Mouse (Mus musculus) limb, embryonic 11.5 days (tissue): ENCODE measurements around the gene Gm10840. TPM values are rescaled to one million over a fixed set of nuclear protein-coding genes. Genes with fewer than 3 reads are reported as not detected.

Experiments
- ATAC-seq: fragments of 200-750 bp; cut with Nextera tagmentation; 2 replicates; pipeline ENCODE4 v1.8.0; 2017; ENCODE audit warnings: low read depth; ENCODE audit not compliant: insufficient number of reproducible peaks, low FRiP score, low TSS enrichment
- DNase-seq: peaks from one replicate; pipeline ENCODE4 v3.0.0-alpha.2; 2015; ENCODE audit warnings: low spot score
- H3K27ac ChIP-seq: fragments of 300-500 bp; sonication (generic); replicated peaks from 2 replicates; pipeline ENCODE4 v1.5.1; 2014; ENCODE audit warnings: low read depth, mild to moderate bottlenecking, low read length
- H3K27me3 ChIP-seq: fragments of 300-500 bp; sonication (generic); 2 replicates; pipeline ENCODE4 v1.6.1; 2014; ENCODE audit warnings: mild to moderate bottlenecking, low read length, mixed read lengths; ENCODE audit not compliant: control insufficient read depth, insufficient read depth
- H3K36me3 ChIP-seq: fragments of 300-500 bp; sonication (generic); 2 replicates; pipeline ENCODE4 v1.6.1; 2014; ENCODE audit warnings: mild to moderate bottlenecking, low read length, moderate library complexity, mixed read lengths; ENCODE audit not compliant: control insufficient read depth, insufficient read depth
- H3K4me1 ChIP-seq: fragments of 300-500 bp; sonication (generic); 2 replicates; pipeline ENCODE4 v1.6.1; 2014; ENCODE audit warnings: low read length, mixed read lengths; ENCODE audit not compliant: control insufficient read depth, insufficient read depth
- H3K4me2 ChIP-seq: fragments of 300-500 bp; sonication (generic); 2 replicates; pipeline ENCODE4 v1.6.1; 2014; ENCODE audit warnings: low read depth, mild to moderate bottlenecking, moderate library complexity; ENCODE audit not compliant: severe bottlenecking
- H3K4me3 ChIP-seq: fragments of 300-500 bp; sonication (generic); 2 replicates; pipeline ENCODE4 v1.5.1; 2014; ENCODE audit warnings: low read depth, low read length
- H3K9ac ChIP-seq: fragments of 300-500 bp; sonication (generic); 2 replicates; pipeline ENCODE4 v1.6.1; 2014; ENCODE audit warnings: mild to moderate bottlenecking, low read length
- H3K9me3 ChIP-seq: fragments of 300-500 bp; sonication (generic); 2 replicates; pipeline ENCODE4 v1.6.1; 2016; ENCODE audit warnings: low read length; ENCODE audit not compliant: control insufficient read depth
- WGBS: fragments of 180-500 bp; shearing (Covaris S2); extraction: QIAGEN DNeasy Blood & Tissue Kit; methylation state at CpG from one replicate; pipeline ENCODE4 v1.1.7; 2014; 5-methylcytosine and 5-hydroxymethylcytosine counted together
- polyA plus RNA-seq: library from polyadenylated mRNA; unstranded; fragments of >200 nt; fragmentation: Nextera tagmentation; extraction: Ambion mirVana; gene quantifications from 2 replicates; pipeline ENCODE4 v1.2.1, GENCODE M21; 2014

The Gm10840 gene
- polyA plus RNA-seq, 1 experiment from 2014 or later: 0.64 TPM

GRCm38 (mm10) chr11:106167435-106167834 lies 6.8 kb downstream of the Gm10840 start:
- DNase-seq (no peak), ATAC-seq (no peak)
- no peaks in the 10 kb centered on the region for H3K27me3 ChIP-seq
- H3K36me3 ChIP-seq: peaks cover 12% of the 10 kb centered on the region
- no peak overlapping the region for H3K27ac ChIP-seq
- H3K4me3 ChIP-seq: no peak overlapping the region
- H3K4me2 ChIP-seq: no peak overlapping the region
- no peaks in the 10 kb centered on the region for H3K9me3 ChIP-seq
- no peaks in the 10 kb centered on the region for H3K4me1 ChIP-seq
- no peak overlapping the region for H3K9ac ChIP-seq
- WGBS: 86% methylated on average over 5 of the region's 5 CpGs

- no peaks in the 10 kb centered on the region for H3K27me3 ChIP-seq
- H3K4me2 ChIP-seq: no peak overlapping the region
- peaks cover 7% of the 10 kb centered on the region for H3K36me3 ChIP-seq
- no peak overlapping the region for H3K9ac ChIP-seq
- 79% methylated on average over 7 of the region's 7 CpGs for WGBS
- ATAC-seq (no peak), DNase-seq (no peak)
- H3K27ac ChIP-seq: no peak overlapping the region
- no peaks in the 10 kb centered on the region for H3K9me3 ChIP-seq
- no peak overlapping the region for H3K4me3 ChIP-seq
- no peaks in the 10 kb centered on the region for H3K4me1 ChIP-seq
Measured at GRCm38 (mm10) chr11:106170807-106171206, 10.2 kb downstream of the Gm10840 start.

- Histone ChIP-seq H3K4me1 (no peaks in the 10 kb centered on the region), H3K9me3 (no peaks in the 10 kb centered on the region), H3K9ac (no peak overlapping the region), H3K4me2 (no peak overlapping the region), H3K27ac (no peak overlapping the region), H3K4me3 (no peak overlapping the region), H3K27me3 (no peaks in the 10 kb centered on the region), H3K36me3 (peaks cover 2% of the 10 kb centered on the region; the same call in 1 of the 2 replicates)
- WGBS: 98% methylated on average over 2 of the region's 2 CpGs
- ATAC-seq (no peak), DNase-seq (no peak)
Measured at GRCm38 (mm10) chr11:106173228-106173627, 12.6 kb downstream of the Gm10840 start.

- Histone ChIP-seq H3K4me1 (no peaks in the 10 kb centered on the region), H3K36me3 (peaks cover 2% of the 10 kb centered on the region; the same call in 1 of the 2 replicates), H3K4me3 (no peak overlapping the region), H3K27ac (no peak overlapping the region), H3K4me2 (no peak overlapping the region), H3K27me3 (no peaks in the 10 kb centered on the region), H3K9me3 (no peaks in the 10 kb centered on the region), H3K9ac (no peak overlapping the region)
- 82% methylated on average over 5 of the region's 5 CpGs for WGBS
- DNase-seq (no peak), ATAC-seq (no peak)
Measured at GRCm38 (mm10) chr11:106174372-106174771, 13.7 kb downstream of the Gm10840 start.

- Histone ChIP-seq H3K27ac (no peak overlapping the region), H3K27me3 (no peaks in the 10 kb centered on the region), H3K9ac (no peak overlapping the region), H3K4me2 (no peak overlapping the region), H3K4me3 (no peak overlapping the region), H3K36me3 (peaks cover 2% of the 10 kb centered on the region; the same call in 1 of the 2 replicates), H3K4me1 (no peaks in the 10 kb centered on the region), H3K9me3 (no peaks in the 10 kb centered on the region)
- 58% methylated on average over 3 of the region's 3 CpGs for WGBS
- no peak for ATAC-seq
- no peak for DNase-seq
Measured at GRCm38 (mm10) chr11:106175081-106175480, 14.4 kb downstream of the Gm10840 start.

GRCm38 (mm10) chr11:106176372-106176771 lies 15.7 kb downstream of the Gm10840 start:
- H3K27me3 ChIP-seq: no peaks in the 10 kb centered on the region
- H3K4me3 ChIP-seq: no peak overlapping the region
- no peak overlapping the region for H3K4me2 ChIP-seq
- H3K9ac ChIP-seq: no peak overlapping the region
- WGBS: 87% methylated on average over 5 of the region's 5 CpGs
- no peaks in the 10 kb centered on the region for H3K4me1 ChIP-seq
- H3K9me3 ChIP-seq: no peaks in the 10 kb centered on the region
- H3K36me3 ChIP-seq: no peaks in the 10 kb centered on the region
- DNase-seq (no peak), ATAC-seq (no peak)
- H3K27ac ChIP-seq: no peak overlapping the region

GRCm38 (mm10) chr11:106178036-106178782 lies 17.6 kb downstream of the Gm10840 start:
- Histone ChIP-seq H3K4me1 (no peaks in the 10 kb centered on the region), H3K27me3 (no peaks in the 10 kb centered on the region), H3K36me3 (no peaks in the 10 kb centered on the region), H3K4me2 (no peak overlapping the region), H3K4me3 (no peak overlapping the region), H3K27ac (no peak overlapping the region), H3K9ac (no peak overlapping the region), H3K9me3 (no peaks in the 10 kb centered on the region)
- 68% methylated on average over 5 of the region's 5 CpGs for WGBS
- DNase-seq (no peak), ATAC-seq (no peak)

- H3K27ac ChIP-seq: no peak overlapping the region
- no peaks in the 10 kb centered on the region for H3K27me3 ChIP-seq
- no peaks in the 10 kb centered on the region for H3K36me3 ChIP-seq
- WGBS: 83% methylated on average over 7 of the region's 7 CpGs
- H3K4me3 ChIP-seq: no peak overlapping the region
- no peak overlapping the region for H3K9ac ChIP-seq
- no peak for DNase-seq
- no peak overlapping the region for H3K4me2 ChIP-seq
- ATAC-seq: no peak
- no peaks in the 10 kb centered on the region for H3K4me1 ChIP-seq
- no peaks in the 10 kb centered on the region for H3K9me3 ChIP-seq
Measured at GRCm38 (mm10) chr11:106179711-106180448, 19.2 kb downstream of the Gm10840 start.
